In the genomic region with DNA sequence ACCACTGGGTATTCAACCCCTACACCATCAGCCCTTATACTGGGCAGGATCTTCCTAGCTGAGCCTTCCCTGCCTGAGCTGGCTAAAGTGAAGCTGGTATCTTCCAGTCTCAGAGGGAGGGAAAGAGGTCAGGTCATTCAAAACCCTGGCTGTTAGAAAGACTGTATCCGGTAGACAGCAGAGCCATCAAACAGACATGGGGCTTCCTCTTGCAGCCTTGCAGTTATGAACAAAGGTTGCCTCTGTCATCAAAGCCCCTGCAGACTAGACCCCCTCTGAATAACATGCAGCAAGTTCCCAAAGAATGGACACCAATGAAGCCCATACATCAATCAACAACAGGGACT, we compare ENCODE assay signal across 10 mouse cellular contexts.
DNase-seq lines count a peak whose midpoint lies in the region; ATAC-seq and TF ChIP-seq lines count a peak whose summit lies in the region.
"Had no signal": no experiment of that assay in that cellular context is flagged by ENCODE, and none has a peak within 500 bp of the region (broad histone marks: within the 10 kb centered on the region; RNA-seq: fewer than 3 reads in every experiment).

No protein-coding gene starts in this region.

- 56% methylated on average over 1 of the region's 1 CpGs for WGBS in heart, embryonic 11.5 days (ENCODE audit: insufficient replicate concordance)
- WGBS in lung, embryonic 16.5 days = 31% methylated on average over 1 of the region's 1 CpGs
- 42% methylated on average over 1 of the region's 1 CpGs for WGBS in liver, postnatal 0 days (ENCODE audit: insufficient replicate concordance)

- H3K4me3 ChIP-seq in heart, embryonic 11.5 days (ENCODE audit: low read depth, low read length) = no peak overlapping the region
- H3K4me3 ChIP-seq in lung, embryonic 16.5 days (ENCODE audit: low read length) = no peak overlapping the region
- H3K4me3 ChIP-seq in cortical plate, adult 2 months (ENCODE audit: insufficient read depth, low read length) = no peak overlapping the region
- no peak overlapping the region for H3K4me3 ChIP-seq in liver, postnatal 0 days (ENCODE audit: low read depth, low read length)
- H3K4me3 ChIP-seq: limb, embryonic 12.5 days had no signal

- peaks cover 23% of the 10 kb centered on the region for H3K4me1 ChIP-seq in heart, embryonic 11.5 days (ENCODE audit: control insufficient read depth, insufficient read depth, low read length)
- H3K4me1 ChIP-seq in lung, embryonic 16.5 days (replicated peaks; ENCODE audit: control insufficient read depth, insufficient read depth, low read length) = peaks cover 47% of the 10 kb centered on the region
- no peaks in the 10 kb centered on the region for H3K4me1 ChIP-seq in cortical plate, adult 2 months (ENCODE audit: control insufficient read depth, insufficient read depth, low read length)
- peaks cover 53% of the 10 kb centered on the region for H3K4me1 ChIP-seq in liver, postnatal 0 days (ENCODE audit: insufficient read depth)

- H3K27ac ChIP-seq in heart, embryonic 11.5 days (ENCODE audit: low read depth, low read length) = peak overlapping the region; percentile 86
- peak overlapping the region; percentile 88 for H3K27ac ChIP-seq in lung, embryonic 16.5 days (ENCODE audit: low read length)
- H3K27ac ChIP-seq in cortical plate, adult 2 months (ENCODE audit: insufficient read depth, low read length) = 0 out of 2 replicates have a peak overlapping the region, but pooled peaks have one; percentile 23
- H3K27ac ChIP-seq in liver, postnatal 0 days (ENCODE audit: low read depth) = peak overlapping the region; percentile 76

- TF ChIP-seq POLR2A in cortical plate, adult 2 months (IDR thresholded peaks at IDR 0.05; ENCODE audit: extremely low read depth, insufficient read depth, low read length) = no peak

- no peak for TF ChIP-seq CTCF in cortical plate, adult 2 months (IDR thresholded peaks at IDR 0.05; ENCODE audit: extremely low read depth, insufficient read depth, low read length)
- TF ChIP-seq CTCF in liver, postnatal 0 days (IDR thresholded peaks at IDR 0.05; ENCODE audit: low read depth) = no peak

- H3K4me2 ChIP-seq in heart, embryonic 11.5 days = no peak overlapping the region
- no peak overlapping the region for H3K4me2 ChIP-seq in lung, embryonic 16.5 days (ENCODE audit: low read depth, low read length)
- no peak overlapping the region for H3K4me2 ChIP-seq in liver, postnatal 0 days (ENCODE audit: low read depth, low read length)
- H3K4me2 ChIP-seq: limb, embryonic 12.5 days had no signal

- peak overlapping the region; percentile 53; the same call in 1 of the 2 replicates for H3K9ac ChIP-seq in heart, embryonic 11.5 days (ENCODE audit: low read depth, low read length)
- peak overlapping the region; percentile 45 for H3K9ac ChIP-seq in lung, embryonic 16.5 days (ENCODE audit: low read length)
- no peak overlapping the region for H3K9ac ChIP-seq in liver, postnatal 0 days (replicated peaks)
- H3K9ac ChIP-seq: limb, embryonic 12.5 days had no signal

- H3K27me3 ChIP-seq in heart, embryonic 11.5 days (ENCODE audit: control insufficient read depth, insufficient read depth, low read length) = no peaks in the 10 kb centered on the region
- H3K27me3 ChIP-seq in lung, embryonic 16.5 days (ENCODE audit: control insufficient read depth, insufficient read depth, low read depth, low read length) = no peaks in the 10 kb centered on the region
- H3K27me3 ChIP-seq in liver, postnatal 0 days (ENCODE audit: insufficient read depth, low read length) = no peaks in the 10 kb centered on the region
- H3K27me3 ChIP-seq: limb, embryonic 12.5 days had no signal

- intact Hi-C loops in heart, postnatal 14 days (cut with DNase I) = no loop called here

- H3K9me3 ChIP-seq in heart, embryonic 11.5 days (replicated peaks; ENCODE audit: control insufficient read depth, low read length) = no peaks in the 10 kb centered on the region
- no peaks in the 10 kb centered on the region for H3K9me3 ChIP-seq in lung, embryonic 16.5 days (ENCODE audit: control insufficient read depth, low read length)
- H3K9me3 ChIP-seq in liver, postnatal 0 days (ENCODE audit: low read length) = no peaks in the 10 kb centered on the region
- H3K9me3 ChIP-seq: limb, embryonic 12.5 days had no signal

- no peak for ATAC-seq in heart, embryonic 11.5 days (replicated peaks; ENCODE audit: insufficient number of reproducible peaks, low FRiP score, low TSS enrichment)
- ATAC-seq in lung, embryonic 16.5 days (ENCODE audit: low read depth) = no peak
- no peak for ATAC-seq in liver, postnatal 0 days

- no peaks in the 10 kb centered on the region for H3K36me3 ChIP-seq in heart, embryonic 11.5 days (ENCODE audit: control insufficient read depth, insufficient read depth, low read length)
- H3K36me3 ChIP-seq in lung, embryonic 16.5 days (ENCODE audit: control insufficient read depth, insufficient read depth, low read length) = no peaks in the 10 kb centered on the region
- H3K36me3 ChIP-seq in liver, postnatal 0 days (replicated peaks; ENCODE audit: insufficient read depth, low read length) = no peaks in the 10 kb centered on the region
- H3K36me3 ChIP-seq: limb, embryonic 12.5 days had no signal

- no peak for DNase-seq in heart, postnatal 14 days
- no peak for DNase-seq in lung, postnatal 10 days
- no peak for DNase-seq in liver, postnatal 0 days
- DNase-seq in right cerebral cortex, postnatal 36 days (ENCODE audit: low spot score in 2 of 2) = no peak
- DNase-seq in cerebellum, postnatal 36 days = no peak
- DNase-seq: cerebellum, postnatal 25 days had no signal

- no peak for TF ChIP-seq EP300 in liver, postnatal 0 days (IDR thresholded peaks at IDR 0.05; ENCODE audit: low read depth)

Comparison
In these comparisons a context has a peak if more than half of its experiments do, and no peak if none do; other contexts are left out.
1. H3K27ac ChIP-seq: peak in every context shown above with its lines; median percentile 88 in lung, embryonic 16.5 days; 86 in heart, embryonic 11.5 days; 76 in liver, postnatal 0 days; 23 in cortical plate, adult 2 months.